Mouse (Mus musculus) spleen, postnatal 14 days (tissue): ENCODE measurements around the gene Smad6.

Experiments used
- DNase-seq, 2 experiments: peaks; one replicate each; pipeline ENCODE4 v3.0.0; 2021 to 2022; ENCODE audit warnings: low spot score in 2 of 2

The Smad6 gene

DNA sequence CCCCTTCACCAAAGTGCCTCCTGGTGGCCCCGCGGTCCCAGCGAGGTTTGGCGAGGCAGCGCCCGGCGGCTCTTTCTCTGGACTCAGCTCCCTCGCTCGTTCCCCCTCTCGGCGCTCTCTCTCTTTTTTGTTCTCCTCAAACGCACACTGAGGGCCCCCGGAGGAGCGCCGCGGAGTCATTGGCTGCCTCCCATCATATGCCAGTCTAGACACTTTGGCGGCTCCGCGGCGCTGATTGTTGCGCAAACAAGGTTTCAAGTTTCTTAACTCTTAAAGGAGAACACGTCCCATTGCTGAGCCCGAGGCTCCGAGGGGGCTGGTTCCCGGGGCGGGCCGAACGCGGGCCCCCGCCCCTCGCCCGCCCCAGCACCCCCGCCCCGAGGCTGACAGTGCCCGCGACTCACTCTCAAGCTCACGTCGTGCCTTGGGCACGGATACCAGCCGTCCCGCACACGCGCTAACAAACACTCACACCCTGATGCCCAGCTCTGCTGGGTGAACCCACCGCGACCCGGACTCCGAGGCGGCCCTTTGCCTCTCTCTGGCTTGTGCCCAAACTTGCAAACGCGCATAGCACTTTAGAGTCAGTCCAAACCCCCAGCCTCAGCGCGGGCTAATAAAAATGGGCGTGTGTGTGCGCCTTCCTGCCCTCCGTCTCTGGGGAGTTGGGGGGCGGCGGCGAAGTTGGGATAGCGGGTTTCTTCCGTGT lies at the start of gene Smad6:
Gene Smad6, minus strand, starts transcription at position 207 of the 709 bp plus-strand sequence.
- peak in 1 of 2 experiments; percentile 51 for DNase-seq

DNA sequence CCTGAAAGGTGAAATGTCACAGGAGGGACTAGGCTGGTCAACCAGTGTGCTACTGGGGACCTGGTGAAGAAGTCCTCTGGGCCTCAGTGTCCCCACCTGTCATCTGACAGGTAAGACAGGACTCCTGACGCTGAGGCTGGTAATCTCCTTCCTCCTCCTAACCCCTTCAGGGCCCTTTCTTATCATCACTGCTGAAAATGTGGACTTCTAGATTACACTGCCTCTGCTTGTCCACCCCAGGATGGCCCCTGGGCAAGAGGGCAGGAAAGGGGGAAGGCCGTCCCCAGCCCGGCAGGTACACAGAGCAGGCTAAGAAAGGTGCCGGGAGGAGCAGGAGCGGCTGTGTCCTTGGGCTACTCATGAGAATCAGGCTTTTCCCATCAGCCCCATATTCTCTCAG lies 48.8 kb upstream of the Smad6 start:
- no peak for DNase-seq

DNA sequence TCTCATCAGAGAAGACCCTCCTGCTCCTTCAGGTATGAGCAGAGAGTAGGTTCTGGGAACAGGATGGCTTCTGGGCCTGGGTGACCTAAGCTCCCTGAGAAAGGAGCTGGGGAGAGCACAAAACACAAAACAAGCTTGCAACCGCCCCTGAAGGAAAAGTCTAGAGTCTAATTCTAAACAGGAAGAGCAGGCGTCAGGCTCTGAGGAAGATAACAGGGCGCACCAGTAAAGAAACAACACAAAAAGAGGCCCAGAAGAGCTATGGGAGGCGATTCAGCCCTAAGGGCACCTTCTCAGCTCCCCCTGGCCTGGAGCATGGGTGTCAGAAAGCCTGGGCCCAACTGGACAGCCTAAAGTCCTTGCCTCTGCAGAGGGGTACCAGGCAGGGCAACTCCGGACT lies 47.3 kb upstream of the Smad6 start:
- DNase-seq: no peak

DNA sequence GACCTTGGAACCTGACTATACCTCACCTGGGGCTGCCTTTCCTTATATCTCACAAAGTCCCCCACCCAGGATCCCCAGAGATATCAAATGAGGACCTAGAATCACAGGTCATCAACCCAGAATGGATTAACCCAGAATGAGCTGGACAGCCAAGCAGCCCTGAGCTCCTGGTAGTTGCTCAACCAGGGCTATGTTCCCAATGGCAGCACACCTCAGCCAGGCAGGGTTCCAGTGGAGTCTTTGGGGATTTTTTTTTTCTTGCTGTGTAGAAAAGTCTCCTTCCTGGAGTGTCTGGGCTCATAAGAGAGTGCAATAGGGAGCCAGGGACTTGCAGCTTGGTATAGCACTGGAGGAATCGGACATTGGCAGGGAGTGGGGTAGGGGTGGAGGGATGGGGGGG lies 46.7 kb upstream of the Smad6 start:
- no peak for DNase-seq

DNA sequence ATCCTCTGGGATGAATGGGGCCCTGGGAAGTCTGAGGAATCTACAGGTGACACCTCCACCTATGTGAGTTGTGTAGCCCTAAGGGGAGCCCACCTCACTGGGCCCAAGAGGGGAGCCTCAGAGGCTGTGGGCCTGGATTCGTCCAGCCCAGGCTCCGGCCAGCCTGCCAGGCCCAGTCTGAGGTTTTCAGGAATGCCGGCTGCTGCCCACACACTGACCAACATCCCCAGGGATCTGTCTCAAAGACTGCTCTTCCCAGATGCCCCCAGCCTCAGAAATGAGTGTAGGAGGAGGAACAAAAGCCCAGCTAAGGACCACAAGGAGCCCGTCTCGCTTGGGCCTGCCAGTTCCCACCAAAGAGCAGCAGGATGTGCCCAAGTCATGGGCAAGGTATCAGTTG lies 45.9 kb upstream of the Smad6 start:
- DNase-seq: no peak

DNA sequence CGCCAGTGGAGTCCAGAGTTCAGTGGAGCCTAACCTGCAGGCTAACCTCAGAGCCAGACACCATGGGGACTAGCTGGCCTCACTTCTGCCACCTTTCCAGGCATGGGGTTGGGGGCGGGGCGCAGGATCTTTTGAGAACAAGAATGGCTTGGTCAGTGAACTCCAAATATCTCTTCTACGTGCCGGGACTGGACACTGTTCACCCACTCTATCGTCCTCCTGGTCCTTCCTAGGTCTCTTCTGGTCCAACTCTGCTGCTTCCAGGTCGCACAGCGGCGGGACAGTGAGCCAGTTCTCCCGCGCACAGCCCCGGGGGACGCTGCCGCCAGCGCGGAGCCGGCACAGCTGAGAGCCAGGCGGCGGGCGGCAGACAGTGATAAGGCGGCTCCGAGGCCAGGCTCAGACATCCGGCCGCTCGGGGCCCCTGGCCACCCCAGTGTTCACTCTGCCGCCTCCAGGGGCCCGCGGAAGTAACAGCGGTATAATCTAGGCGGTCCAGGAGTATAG lies 38.2 kb upstream of the Smad6 start:
- DNase-seq: peak; percentile 30 to 58

DNA sequence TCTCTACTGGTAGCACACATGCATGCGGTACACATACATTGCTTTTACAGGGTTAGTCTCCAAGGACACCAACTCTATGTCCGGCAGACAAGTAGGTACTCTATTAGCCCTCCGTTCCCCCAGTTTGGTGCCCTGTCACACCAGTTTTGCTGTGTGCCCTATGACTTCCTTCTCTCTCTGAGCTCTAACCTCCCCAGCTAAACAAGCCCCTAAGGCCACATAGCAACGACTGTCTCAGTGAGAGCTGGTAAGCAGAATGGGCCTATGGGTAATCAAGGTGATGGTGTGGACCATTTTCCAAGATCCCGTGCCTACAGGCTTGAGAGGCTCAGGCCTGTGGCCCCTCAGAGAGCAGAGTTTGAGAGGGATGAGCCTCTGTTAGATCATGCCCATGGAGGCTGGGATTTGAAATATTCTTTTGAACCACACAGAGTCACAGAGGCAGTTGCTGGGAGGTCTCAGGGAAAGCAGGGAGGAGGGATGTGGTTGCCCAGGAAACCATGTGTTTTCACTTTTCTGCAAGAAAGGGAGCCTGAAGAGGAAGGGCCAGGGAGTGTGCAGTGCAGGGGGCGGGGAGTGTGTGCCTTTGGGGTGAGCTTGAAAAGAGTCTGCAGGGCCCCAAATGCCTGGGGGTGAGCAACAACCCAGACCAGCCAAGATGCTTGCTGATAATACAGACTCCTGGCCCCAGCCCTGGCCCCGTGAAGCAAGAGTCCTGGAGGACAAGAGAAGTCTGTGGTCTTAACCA lies 36.2 kb upstream of the Smad6 start:
- no peak for DNase-seq

DNA sequence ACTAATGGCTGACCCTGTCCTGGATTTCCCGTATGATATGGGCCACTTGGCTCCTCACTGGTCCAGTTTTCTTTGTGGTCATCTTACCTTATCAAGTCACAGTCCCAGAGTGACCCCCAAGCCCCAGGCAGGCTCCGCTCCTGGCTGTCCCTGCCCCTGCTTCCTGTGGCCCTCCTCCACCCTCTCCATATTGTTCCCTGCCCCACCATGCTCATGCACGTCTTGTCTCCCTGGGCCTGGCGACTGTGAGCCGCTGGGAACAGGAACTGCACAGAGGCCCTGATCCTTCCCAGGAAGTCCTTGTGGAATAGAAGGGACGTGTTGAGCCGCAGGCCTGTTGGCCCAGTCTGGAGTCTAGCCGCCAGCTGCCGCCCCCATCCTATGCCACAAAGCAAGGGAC lies 33.3 kb upstream of the Smad6 start:
- no peak for DNase-seq

DNA sequence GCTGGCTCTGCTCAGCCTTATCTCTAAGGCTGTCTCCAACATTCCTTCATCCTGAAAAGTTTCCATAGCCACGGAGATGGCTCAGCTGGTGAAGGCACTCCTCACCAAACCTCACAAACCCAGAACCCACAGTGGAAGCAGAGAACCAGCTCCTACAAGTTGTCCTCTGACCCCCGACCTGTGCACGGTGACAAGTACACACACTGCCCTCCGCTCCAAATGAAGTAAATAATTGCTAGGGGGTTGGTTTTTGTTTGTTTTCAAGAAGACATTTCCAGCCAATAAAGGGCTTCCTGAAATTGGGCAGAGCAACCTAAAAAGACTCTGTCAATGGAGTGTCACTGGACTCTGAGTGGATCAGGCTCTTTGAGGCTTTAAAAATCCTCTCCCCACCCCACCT lies 31.9 kb upstream of the Smad6 start:
- no peak for DNase-seq

DNA sequence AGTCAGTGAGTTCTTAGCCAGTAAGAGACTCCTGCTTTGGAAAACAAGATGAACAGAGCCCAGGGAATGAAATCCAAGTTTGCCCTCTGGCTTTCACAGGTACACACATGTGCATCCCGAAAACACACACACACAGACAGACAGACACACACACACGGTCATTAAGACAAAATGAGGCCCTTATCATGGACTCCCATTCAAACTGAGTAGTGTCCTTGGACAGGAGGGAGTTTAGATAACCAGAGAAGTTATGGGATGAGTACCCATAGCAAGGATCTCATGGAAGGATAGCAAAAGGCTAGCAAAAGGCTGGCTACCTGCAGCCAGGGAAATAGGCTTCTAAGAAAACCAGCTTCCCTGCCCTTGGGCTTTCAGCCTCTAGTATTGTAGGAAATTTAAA lies 29.4 kb upstream of the Smad6 start:
- no peak for DNase-seq

DNA sequence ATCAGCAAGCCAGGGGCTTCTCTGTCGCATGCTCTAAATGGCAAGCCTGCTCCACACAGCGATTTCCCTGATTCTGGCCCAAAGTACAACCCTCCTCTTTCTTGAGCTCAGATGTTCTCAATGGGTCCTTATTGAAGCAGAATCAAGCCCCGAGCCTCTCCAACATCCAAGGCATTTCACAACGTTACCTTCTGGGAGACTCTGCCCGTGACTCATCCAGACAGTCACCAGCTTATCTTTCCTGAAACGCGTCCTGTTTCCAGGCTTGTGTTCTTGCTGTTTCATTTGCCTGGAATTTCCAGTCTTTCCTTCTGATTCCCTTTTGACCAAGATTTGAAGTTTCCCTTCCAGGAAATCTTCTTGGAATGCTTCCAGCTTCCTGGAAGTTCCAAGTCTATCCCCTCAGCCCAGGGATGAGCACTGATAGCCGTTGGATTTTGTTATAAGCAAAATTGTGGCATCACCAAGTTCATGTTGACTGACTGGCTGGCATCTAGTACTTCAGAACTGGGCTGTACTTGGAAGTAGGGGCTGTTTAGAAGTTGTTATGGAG lies 28.7 kb upstream of the Smad6 start:
- no peak for DNase-seq

DNA sequence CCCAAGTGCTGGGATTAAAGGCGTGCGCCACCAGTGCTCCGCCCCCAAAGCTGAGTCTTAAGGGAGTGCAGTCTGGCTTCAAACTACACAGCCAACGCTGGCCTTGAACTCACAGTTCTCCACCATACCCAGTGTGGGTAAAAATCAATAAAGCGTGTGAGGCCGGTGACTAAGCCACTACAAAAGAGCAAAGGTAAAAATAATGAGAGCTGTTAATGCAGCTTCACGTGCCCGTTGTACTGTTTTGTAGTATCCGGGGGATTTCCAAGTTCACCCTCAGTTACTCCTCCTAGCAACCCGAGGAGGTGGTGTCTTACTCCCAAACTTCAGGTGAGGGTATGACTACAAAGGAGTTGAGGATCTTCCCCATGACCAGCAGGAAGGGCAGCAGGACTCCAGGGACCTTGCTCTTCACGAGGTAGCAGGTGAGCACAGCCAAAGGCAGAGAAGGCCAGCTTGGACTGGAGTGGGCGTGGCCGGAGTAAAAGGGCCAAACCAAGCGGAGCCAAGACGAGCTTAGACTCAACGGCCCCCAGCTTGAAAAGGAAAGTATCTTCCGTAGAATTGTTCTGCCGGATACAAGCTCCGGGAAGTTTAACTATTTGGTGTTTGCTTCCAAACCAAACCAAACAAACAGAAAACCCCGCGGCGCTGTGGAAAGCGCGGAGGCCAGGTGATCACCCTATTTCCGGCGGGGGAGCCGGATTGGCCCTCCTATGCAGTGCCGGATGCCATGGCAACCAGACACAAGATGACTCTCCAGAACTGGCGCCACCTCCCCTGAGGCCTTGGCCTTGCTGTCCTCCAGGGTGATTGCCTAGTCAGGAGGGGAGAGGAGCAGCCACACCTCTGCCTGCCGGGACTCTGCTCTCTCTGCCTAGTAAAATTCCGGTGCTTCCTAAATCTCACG lies 27.9 kb upstream of the Smad6 start:
- peak; percentile 54 to 72 for DNase-seq

DNA sequence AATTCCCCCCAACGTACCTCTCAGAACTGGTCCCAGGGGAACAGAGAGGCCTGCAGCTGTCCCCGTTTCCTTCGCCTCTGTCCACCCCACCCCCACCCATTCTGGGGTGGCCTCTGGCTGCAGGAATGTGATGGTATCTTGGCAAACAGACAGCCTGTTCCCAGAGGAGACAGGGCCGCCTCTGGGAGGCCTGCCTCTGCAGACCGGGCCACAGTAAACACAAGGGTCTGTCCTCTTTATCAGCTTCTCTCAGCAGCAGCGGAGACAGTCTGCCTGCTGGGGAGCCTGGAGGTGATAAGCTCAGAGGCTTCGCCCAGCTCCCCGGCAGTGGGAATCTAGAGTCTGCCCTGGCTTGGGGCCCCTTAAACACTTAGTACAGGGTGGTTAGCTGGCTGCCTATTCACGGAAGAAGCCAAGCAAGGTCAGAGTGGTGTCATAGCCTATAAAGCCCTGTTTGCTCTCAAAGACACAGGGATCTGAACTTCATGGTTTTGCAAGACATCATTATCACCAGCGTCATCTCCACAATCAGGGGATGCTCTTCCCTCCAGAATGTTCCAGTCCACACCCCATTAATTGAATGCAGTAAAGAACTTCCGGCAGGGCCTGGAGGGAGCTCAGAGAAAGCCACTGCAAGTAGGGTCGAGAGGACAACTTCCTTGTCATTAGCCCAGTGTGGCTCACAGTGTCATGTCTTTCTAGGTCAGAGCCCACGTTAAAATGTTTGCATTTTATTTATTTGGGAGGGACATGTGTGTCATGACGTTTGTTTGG lies 23.4 kb upstream of the Smad6 start:
- DNase-seq: peak; percentile 49 to 64

DNA sequence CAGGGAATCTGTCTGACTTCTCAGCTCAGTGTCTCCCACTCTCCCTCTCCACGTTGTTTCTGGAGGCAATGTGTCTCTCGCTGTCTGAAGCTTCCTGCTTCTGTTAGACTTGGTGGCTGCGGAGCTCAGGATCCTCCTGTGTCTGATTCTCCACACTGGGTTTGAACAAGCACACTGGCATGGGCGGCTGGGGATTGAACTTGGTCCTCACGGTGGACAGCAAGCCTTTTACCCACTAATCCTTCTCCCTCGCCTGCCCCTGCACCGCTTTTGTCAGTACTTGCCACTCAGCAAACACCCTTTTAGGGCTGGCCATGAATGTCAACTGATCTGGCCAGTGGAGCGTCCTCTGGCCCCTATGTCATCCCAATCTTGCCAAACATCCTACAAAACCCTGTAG lies 22.5 kb upstream of the Smad6 start:
- DNase-seq: no peak

DNA sequence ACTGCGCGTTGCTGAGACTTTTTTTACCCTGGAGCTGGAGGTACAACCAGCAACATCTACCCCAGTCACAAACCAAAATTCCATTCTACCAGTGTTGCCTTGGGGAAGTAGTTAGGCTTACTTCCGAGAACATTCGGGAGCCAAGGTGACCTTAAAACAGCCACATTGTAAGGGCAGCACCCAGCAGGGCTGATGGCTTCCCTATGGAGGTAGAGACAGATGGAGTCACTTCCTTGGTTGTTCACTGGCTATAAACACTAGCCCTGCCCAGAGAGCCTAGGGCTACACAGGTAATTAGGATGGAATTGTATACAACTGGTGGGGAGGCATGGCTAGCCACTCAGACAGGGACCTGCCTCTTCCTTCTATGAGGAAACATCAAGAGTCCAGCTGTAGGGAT lies 21.1 kb upstream of the Smad6 start:
- DNase-seq: no peak

DNA sequence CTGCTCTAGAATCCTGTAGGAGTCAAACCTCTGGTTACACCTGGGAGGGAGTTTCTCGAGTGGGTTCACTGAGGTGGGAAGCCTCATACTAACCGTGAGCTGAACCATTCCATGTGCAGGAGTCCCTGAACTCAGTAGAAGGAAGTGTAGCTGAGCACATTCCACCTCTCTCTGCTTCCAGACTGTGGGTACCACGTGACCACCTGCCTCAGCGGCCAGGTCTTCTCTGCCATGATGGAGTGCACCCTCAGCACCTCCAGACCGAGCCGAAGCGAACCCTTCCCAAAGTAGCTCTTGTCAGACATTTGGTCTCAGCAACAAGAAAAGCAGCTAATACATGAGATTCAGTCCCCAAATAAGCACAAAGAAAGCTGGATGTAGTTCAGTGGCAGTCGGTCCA lies 20.4 kb upstream of the Smad6 start:
- no peak for DNase-seq

DNA sequence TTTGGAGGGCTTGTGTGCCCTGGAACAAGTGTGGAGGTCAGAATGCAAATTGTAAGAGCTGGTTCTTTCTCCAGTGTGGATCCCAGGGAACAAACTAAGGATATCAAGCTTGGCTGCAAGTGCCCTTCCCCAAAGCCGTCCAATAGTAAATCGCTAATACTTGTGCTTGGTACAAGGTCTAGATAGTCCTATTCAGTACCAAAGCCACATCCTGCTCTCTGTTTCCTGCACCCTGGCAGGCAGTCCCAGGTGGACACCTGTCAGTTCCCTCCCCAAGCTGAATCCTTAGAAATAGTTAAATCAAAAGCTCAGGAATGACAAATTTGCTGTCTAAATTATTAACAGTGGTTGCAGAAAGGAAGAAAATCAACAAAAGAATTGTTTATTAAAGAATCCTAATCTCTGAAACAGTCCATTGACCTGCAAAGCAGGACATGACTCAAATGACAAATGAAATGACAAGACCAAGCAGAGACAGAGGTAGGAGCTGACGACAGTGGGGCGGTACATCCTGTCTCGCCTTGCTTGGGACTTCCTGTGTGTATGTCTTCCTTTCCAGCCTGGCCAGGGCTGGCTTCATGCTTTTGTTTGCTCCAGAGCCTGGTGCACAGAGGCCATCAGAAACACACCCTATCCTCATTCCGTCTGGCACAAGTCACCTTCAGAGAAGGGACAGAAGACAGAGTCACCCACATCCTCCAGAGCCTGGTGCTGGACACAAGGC lies 8.2 kb upstream of the Smad6 start:
- no peak for DNase-seq

DNA sequence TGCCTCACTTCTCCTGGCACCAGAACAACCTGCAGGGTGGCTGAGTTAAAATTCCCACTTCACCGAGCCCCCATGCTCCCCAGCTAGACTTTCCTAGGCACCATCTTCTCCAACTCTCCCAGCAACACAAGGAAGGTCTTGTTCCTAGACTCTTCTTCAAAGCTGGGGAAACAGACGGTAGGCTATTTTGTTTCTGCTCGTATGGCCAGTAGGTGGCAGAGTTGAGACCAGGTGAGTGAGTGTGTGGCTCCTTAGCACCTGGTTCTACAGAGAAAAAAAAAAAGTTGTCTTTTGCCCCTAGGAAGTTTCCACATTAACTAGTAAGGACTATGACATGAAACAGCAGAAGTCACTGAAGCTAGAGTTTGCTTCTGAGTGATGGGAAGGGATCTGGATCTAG lies 3.7 kb upstream of the Smad6 start:
- DNase-seq: peak in 1 of 2 experiments; percentile 64

DNA sequence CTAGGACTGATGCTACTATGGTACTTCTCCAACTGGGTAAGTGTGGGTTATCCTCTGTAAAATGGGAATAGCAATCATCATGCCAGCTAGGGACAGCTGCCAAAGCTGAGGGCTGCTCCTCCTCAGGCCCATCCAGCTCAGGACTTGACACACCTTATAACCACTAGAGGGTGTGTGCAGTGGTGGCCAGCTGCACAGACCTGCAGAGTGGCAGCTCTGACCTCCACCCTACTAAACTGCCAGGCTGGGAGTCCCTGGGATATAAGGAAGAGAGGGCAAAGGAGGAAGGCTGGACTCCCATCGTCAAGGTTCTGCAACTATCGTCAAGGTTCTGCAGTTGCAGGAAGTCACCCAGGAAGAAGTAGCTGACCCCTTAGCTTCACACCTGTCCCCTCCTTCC lies 3.1 kb upstream of the Smad6 start:
- DNase-seq: no peak

DNA sequence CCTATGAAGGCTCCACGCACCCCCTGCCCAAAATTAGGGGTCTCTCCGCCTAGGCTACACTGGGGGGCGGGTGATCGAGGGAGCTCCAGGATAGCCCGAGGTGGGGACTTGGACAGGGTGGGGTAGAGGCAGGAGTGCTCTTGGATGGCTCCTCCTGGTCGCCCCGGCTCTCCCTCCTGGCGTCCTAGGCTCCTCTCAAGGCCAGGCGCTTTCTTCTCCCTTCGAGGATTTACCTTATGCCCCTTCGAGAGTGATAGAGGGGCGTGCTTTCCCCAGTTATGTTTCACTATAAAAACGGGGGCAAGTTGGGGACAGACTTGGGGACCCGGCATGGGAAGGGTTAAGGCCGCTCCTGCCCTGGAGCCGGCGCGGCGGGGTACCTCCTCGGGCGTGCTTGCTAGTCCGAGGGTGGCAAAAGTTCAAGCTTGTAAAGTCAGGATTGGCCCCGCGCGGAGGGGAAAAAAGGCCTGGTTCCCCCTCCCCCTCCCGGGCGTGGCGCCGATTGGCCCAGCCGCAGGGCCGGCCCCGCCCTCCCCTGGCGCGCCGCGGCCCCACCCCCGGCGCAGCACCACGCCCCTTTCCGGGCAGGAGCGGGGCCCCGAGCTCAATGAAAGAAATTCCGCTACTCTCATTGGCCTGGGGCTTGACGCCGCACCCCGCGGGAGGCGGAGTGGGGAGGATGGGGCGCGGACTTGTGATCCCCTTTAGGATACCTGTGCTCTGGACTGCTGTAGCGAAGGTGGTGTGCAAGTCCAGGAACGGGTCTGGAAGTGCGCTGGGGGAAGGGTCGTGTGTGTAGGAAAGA lies 905 bp upstream of the Smad6 start:
- DNase-seq: peak; percentile 75 to 83
